Mouse (Mus musculus) heart, embryonic 11.5 days (tissue): ENCODE data around the gene Lrp8. TPM values are rescaled to one million over a fixed set of nuclear protein-coding genes. Genes with fewer than 3 reads are reported as not detected.

Experiments
- ATAC-seq: fragments of 200-750 bp; cut with Nextera tagmentation; replicated peaks from 2 replicates; pipeline ENCODE4 v1.8.0; 2017; ENCODE audit warnings: moderate library complexity; ENCODE audit not compliant: insufficient number of reproducible peaks, low FRiP score, low TSS enrichment
- H3K27ac ChIP-seq: fragments of 300-500 bp; sonication (generic); 2 replicates; pipeline ENCODE4 v1.5.1; 2014; ENCODE audit warnings: mild to moderate bottlenecking, low read depth, low read length
- H3K27me3 ChIP-seq: fragments of 300-500 bp; sonication (generic); 2 replicates; pipeline ENCODE4 v1.6.1; 2014; ENCODE audit warnings: mild to moderate bottlenecking, low read length, mixed read lengths; ENCODE audit not compliant: control insufficient read depth, insufficient read depth
- H3K36me3 ChIP-seq: fragments of 300-500 bp; sonication (generic); 2 replicates; pipeline ENCODE4 v1.6.1; 2014; ENCODE audit warnings: mild to moderate bottlenecking, low read length, moderate library complexity, mixed read lengths; ENCODE audit not compliant: control insufficient read depth, insufficient read depth
- H3K4me1 ChIP-seq: fragments of 300-500 bp; sonication (generic); 2 replicates; pipeline ENCODE4 v1.6.1; 2014; ENCODE audit warnings: low read length; ENCODE audit not compliant: control insufficient read depth, insufficient read depth
- H3K4me2 ChIP-seq: fragments of 300-500 bp; sonication (generic); 2 replicates; pipeline ENCODE4 v1.6.1; 2014; ENCODE audit warnings: mild to moderate bottlenecking, moderate library complexity
- H3K4me3 ChIP-seq: fragments of 300-500 bp; sonication (generic); 2 replicates; pipeline ENCODE4 v1.5.1; 2014; ENCODE audit warnings: low read depth, low read length
- H3K9ac ChIP-seq: fragments of 300-500 bp; sonication (generic); 2 replicates; pipeline ENCODE4 v1.6.1; 2014; ENCODE audit warnings: mild to moderate bottlenecking, low read depth, low read length, moderate library complexity
- H3K9me3 ChIP-seq: fragments of 300-500 bp; sonication (generic); replicated peaks from 2 replicates; pipeline ENCODE4 v1.6.1; 2016; ENCODE audit warnings: low read length; ENCODE audit not compliant: control insufficient read depth
- WGBS: fragments of 180-500 bp; shearing (Covaris S2); extraction: QIAGEN DNeasy Blood & Tissue Kit; methylation state at CpG from one replicate; pipeline ENCODE4 v1.1.7; 2014; ENCODE audit not compliant: insufficient replicate concordance; 5-methylcytosine and 5-hydroxymethylcytosine counted together
- polyA plus RNA-seq: library from polyadenylated mRNA; unstranded; fragments of >200 nt; fragmentation: Nextera tagmentation; extraction: Ambion mirVana; gene quantifications from 2 replicates; pipeline ENCODE4 v1.2.1, GENCODE M21; 2014

Lrp8 gene
- polyA plus RNA-seq, 1 experiment from 2014 or later: 1.8 TPM

DNA sequence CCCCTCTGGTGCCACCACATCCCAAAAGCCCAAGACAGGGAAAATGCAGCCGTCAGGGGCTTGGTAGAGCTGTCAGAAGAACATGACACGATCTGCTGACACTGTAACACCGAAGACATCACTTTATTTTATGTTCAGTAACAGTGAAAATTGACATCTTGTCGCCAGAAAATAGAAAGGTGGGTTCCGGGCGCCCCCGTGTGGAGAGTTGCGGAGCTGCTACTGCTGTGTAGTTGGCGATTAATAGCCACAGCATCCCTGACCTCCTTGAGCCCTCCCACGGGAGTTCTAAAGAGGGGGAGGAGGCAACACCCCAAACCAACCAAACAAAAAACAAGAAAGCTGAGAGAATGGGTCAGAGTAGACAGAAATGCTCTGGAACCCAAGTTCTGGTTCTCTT is 42.9 kb downstream of the Lrp8 start:
- Histone ChIP-seq H3K27ac (no peak overlapping the region), H3K4me1 (peaks cover 5% of the 10 kb centered on the region; the same call in 1 of the 2 replicates), H3K9me3 (no peaks in the 10 kb centered on the region), H3K9ac (no peak overlapping the region), H3K36me3 (no peaks in the 10 kb centered on the region), H3K27me3 (peaks cover 35% of the 10 kb centered on the region), H3K4me3 (no peak overlapping the region), H3K4me2 (no peak overlapping the region)
- 5% methylated on average over 10 of the region's 10 CpGs for WGBS
- no peak for ATAC-seq

DNA sequence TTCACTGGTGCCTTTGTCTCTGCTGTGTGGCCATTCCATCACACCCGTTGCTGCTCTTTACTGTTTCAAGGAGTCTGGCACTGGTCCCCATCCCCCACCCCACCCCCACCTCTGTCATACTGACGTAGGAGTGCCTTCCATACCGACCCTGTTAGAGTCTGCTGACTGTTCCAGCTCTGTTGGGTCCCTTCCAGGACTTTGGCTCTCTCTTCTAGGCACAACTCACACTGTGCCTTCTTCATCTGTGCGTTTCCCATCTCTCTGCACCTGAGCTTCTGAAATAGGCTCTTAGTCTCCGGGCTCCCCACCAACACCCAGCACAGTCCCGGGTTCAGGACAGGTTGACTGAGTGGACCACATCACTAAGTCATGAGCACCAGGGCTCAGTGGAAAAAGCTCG is 44.7 kb downstream of the Lrp8 start:
- WGBS: 54% methylated on average over 7 of the region's 7 CpGs
- peak overlapping the region; percentile 74 for H3K4me2 ChIP-seq
- peaks cover 5% of the 10 kb centered on the region; the same call in 1 of the 2 replicates for H3K4me1 ChIP-seq
- H3K9me3 ChIP-seq: no peaks in the 10 kb centered on the region
- no peak for ATAC-seq
- H3K4me3 ChIP-seq: no peak overlapping the region
- H3K27me3 ChIP-seq: peaks cover 37% of the 10 kb centered on the region
- H3K36me3 ChIP-seq: no peaks in the 10 kb centered on the region
- no peak overlapping the region for H3K9ac ChIP-seq
- H3K27ac ChIP-seq: no peak overlapping the region

DNA sequence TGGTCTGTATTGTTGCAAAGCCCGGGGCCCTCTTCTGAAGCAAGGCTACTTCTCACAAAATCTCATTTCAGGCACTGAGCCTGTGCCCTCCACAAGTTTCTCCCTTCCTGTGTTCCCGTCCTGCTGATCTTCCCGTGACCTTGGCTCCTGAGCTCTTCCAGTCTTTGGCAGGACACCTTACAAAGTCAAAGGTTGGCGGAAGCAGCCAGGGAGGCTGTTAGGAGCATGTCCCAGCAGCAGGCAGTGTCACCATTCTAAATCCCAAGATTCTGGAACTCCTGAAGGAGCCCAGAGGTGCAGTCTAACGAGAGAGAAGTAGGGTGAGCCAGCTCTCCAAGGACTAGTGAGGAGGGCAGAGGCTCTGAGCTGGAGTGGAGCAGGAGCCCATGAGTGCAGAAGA is 46.5 kb downstream of the Lrp8 start:
- H3K4me1 ChIP-seq: peaks cover 5% of the 10 kb centered on the region; the same call in 1 of the 2 replicates
- no peak overlapping the region for H3K9ac ChIP-seq
- 75% methylated on average over 5 of the region's 5 CpGs for WGBS
- no peak overlapping the region for H3K4me2 ChIP-seq
- no peak for ATAC-seq
- H3K36me3 ChIP-seq: no peaks in the 10 kb centered on the region
- no peaks in the 10 kb centered on the region for H3K9me3 ChIP-seq
- peaks cover 35% of the 10 kb centered on the region for H3K27me3 ChIP-seq
- no peak overlapping the region for H3K27ac ChIP-seq
- no peak overlapping the region for H3K4me3 ChIP-seq

DNA sequence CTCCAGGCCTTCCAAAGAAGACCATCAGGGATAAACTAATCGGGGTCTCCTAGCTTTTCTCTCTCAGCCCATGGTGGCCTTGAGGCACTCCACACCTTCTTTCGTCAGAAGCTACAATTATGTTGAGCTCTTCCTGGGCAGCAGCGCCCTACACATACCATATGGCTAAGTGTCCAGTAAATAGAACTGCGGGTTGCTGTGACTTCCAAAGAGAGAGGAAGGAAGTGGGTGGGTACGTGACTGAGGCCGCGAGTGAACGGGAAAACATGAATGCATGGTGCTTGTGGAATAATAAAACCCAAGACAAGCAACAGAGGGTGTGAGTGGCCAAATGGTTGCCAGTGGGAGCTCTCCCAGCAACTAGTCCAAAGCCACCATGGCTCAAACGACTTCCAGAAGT is 47.6 kb downstream of the Lrp8 start:
- Histone ChIP-seq H3K36me3 (no peaks in the 10 kb centered on the region), H3K4me2 (no peak overlapping the region), H3K27me3 (peaks cover 38% of the 10 kb centered on the region), H3K27ac (no peak overlapping the region), H3K9me3 (no peaks in the 10 kb centered on the region), H3K4me1 (peaks cover 5% of the 10 kb centered on the region; the same call in 1 of the 2 replicates), H3K9ac (no peak overlapping the region), H3K4me3 (no peak overlapping the region)
- WGBS: 69% methylated on average over 9 of the region's 9 CpGs
- ATAC-seq: no peak

DNA sequence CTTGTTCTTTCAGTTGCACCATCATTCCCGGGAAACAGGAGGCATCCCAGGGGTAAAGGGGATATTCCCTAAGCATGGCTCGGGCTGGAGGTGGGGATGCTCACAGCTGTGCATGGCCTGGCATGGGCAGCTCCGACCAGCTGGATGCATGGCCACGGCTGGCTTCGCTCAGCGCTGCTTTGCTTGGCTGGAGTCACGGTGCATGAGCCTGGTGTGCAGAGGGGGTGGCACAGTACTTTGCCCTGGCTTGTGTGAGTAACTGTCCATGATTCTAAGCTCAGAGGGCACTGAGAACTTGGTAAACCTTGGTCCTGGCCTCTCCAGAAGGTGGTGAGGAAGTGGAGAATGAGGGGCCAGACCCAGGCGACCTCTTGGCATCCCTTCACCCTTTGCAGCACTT is 48.0 kb downstream of the Lrp8 start:
- H3K4me1 ChIP-seq: peaks cover 5% of the 10 kb centered on the region; the same call in 1 of the 2 replicates
- no peak overlapping the region for H3K4me3 ChIP-seq
- H3K36me3 ChIP-seq: no peaks in the 10 kb centered on the region
- no peak overlapping the region for H3K27ac ChIP-seq
- no peak overlapping the region for H3K4me2 ChIP-seq
- no peaks in the 10 kb centered on the region for H3K9me3 ChIP-seq
- H3K27me3 ChIP-seq: peaks cover 38% of the 10 kb centered on the region
- ATAC-seq: no peak
- no peak overlapping the region for H3K9ac ChIP-seq
- 80% methylated on average over 8 of the region's 8 CpGs for WGBS

DNA sequence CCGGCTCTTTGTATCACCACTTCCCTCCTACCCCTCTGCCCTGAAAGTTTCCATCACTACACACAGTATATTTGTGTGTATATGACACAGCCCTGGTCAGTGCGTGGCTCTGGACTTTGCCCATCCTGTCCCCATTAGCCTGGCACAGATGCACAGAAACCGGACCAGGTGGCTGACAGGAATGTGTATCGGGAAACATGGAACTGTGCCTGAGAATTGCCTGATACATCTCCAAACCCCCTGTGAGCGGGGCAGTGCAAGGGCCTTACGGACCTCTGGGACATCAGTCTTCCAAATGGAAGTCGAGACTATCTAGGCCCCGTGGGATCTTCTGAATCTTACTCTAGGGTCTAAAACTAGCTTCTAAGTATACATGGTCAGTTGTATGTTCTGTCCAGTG is 51.3 kb downstream of the Lrp8 start:
- H3K27me3 ChIP-seq: peaks cover 7% of the 10 kb centered on the region
- H3K4me1 ChIP-seq: no peaks in the 10 kb centered on the region
- no peaks in the 10 kb centered on the region for H3K9me3 ChIP-seq
- 84% methylated on average over 8 of the region's 8 CpGs for WGBS
- H3K9ac ChIP-seq: no peak overlapping the region
- no peak overlapping the region for H3K4me2 ChIP-seq
- H3K36me3 ChIP-seq: no peaks in the 10 kb centered on the region
- ATAC-seq: no peak
- no peak overlapping the region for H3K27ac ChIP-seq
- H3K4me3 ChIP-seq: no peak overlapping the region

DNA sequence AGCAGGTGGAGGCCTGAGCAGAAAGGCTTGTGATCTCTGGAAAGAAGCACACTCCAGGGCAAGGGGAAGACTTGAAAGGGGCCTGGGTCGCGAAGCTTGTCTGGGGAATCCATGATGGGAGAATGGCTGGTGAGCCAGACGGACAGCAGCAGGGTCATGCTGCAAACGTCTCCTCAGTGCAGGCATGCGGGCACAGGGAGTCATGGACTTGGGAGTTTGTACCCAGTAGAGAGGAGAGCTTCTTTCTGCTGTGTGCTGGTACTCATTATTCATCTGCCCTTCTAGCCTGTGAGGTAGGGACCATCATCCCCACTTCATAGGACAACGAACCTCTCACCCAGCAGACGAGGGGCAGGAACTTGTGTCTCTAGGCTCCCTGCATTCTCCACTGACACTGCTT is 51.8 kb downstream of the Lrp8 start:
- Histone ChIP-seq H3K27ac (no peak overlapping the region), H3K4me2 (no peak overlapping the region), H3K36me3 (no peaks in the 10 kb centered on the region), H3K27me3 (peaks cover 6% of the 10 kb centered on the region; the same call in 1 of the 2 replicates), H3K9ac (no peak overlapping the region), H3K4me3 (no peak overlapping the region), H3K4me1 (no peaks in the 10 kb centered on the region), H3K9me3 (no peaks in the 10 kb centered on the region)
- ATAC-seq: no peak
- WGBS: 78% methylated on average over 7 of the region's 7 CpGs

DNA sequence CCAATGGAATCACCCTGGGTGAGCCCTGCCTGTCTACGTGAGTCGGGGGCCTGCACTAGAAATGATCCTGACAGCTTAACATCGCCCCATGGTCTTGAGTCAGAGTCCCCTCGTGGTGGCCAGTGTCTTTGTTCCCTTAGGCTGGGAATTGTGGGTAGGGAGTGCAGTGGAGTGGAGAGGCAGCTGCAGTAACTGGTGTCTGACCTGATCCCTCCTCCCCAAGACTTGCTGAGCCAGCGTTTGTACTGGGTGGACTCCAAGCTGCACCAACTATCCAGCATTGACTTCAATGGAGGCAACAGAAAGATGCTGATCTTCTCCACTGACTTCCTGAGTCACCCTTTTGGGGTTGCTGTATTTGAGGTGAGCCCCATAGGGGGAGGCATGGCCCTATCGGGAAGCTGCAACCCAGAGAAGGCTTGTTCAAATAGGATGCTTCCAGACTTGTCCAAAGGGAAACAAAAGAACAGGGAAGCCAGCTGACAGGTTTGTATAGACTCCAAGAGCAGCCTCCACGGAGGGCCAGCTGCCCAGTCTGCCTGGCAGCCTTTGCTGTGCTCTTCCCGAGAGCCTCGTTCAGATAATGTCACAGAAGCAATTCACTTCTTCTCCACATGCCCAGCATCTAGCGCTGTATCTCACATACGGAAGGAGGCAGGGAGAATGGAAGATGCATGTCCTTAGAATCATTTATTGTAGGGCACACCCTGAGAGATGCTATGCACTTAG is 55.1 kb downstream of the Lrp8 start:
- Histone ChIP-seq H3K4me1 (no peaks in the 10 kb centered on the region), H3K9me3 (no peaks in the 10 kb centered on the region), H3K27ac (no peak overlapping the region), H3K27me3 (0 out of 2 replicates have a peak, but pooled peaks cover 3% of the 10 kb centered on the region), H3K9ac (no peak overlapping the region), H3K4me2 (no peak overlapping the region), H3K4me3 (no peak overlapping the region), H3K36me3 (no peaks in the 10 kb centered on the region)
- ATAC-seq: no peak
- 69% methylated on average over 11 of the region's 11 CpGs for WGBS

DNA sequence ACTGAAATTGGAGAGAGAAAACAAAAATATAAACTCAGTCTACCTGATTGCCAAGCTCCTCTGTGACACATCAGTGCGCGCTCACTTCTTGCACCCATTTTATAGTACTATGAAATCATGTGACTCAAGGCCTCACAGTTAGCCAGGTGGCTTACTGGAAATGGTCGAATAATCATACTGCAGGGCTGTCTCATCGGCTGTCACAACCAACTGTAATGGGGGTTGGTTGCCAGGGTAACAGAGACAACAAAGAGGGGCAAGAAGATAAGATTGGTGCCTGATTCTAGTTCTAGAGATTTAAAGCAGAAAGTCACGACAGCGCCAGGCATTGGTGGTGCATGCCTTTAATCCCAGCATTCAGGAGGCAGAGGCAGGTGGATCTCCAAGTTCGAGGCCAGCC is 56.9 kb downstream of the Lrp8 start:
- Histone ChIP-seq H3K9ac (no peak overlapping the region), H3K4me1 (no peaks in the 10 kb centered on the region), H3K9me3 (no peaks in the 10 kb centered on the region), H3K36me3 (no peaks in the 10 kb centered on the region), H3K27ac (no peak overlapping the region), H3K27me3 (0 out of 2 replicates have a peak, but pooled peaks cover 3% of the 10 kb centered on the region), H3K4me2 (no peak overlapping the region), H3K4me3 (no peak overlapping the region)
- 80% methylated on average over 7 of the region's 7 CpGs for WGBS
- ATAC-seq: no peak
